Mouse (Mus musculus) neural tube, embryonic 12.5 days (tissue): ENCODE data around the gene Elf1. TPM values are rescaled to one million over a fixed set of nuclear protein-coding genes. Genes with fewer than 3 reads are reported as not detected.
"Not testable (repeated sequence)": the region's sequence is repeated elsewhere in the genome, so short reads cannot be mapped to it uniquely, and the experiment has no call there.

Source experiments
- ATAC-seq: fragments of 200-750 bp; cut with Nextera tagmentation; 2 replicates; pipeline ENCODE4 v1.8.0; 2017; ENCODE audit warnings: low read depth, mild to moderate bottlenecking, moderate TSS enrichment, moderate library complexity; ENCODE audit not compliant: low FRiP score
- H3K27ac ChIP-seq: fragments of 300-500 bp; sonication (generic); 2 replicates; pipeline ENCODE4 v1.5.1; 2016
- H3K27me3 ChIP-seq: fragments of 300-500 bp; sonication (generic); replicated peaks from 2 replicates; pipeline ENCODE4 v1.6.1; 2016; ENCODE audit warnings: mild to moderate bottlenecking
- H3K36me3 ChIP-seq: fragments of 300-500 bp; sonication (generic); 2 replicates; pipeline ENCODE4 v1.6.1; 2016; ENCODE audit warnings: mild to moderate bottlenecking
- H3K4me1 ChIP-seq: fragments of 300-500 bp; sonication (generic); 2 replicates; pipeline ENCODE4 v1.6.1; 2016
- H3K4me2 ChIP-seq: fragments of 300-500 bp; sonication (generic); replicated peaks from 2 replicates; pipeline ENCODE4 v1.6.1; 2016; ENCODE audit warnings: mild to moderate bottlenecking
- H3K4me3 ChIP-seq: fragments of 300-500 bp; sonication (generic); 2 replicates; pipeline ENCODE4 v1.5.1; 2016
- H3K9ac ChIP-seq: fragments of 300-500 bp; sonication (generic); 2 replicates; pipeline ENCODE4 v1.6.1; 2016; ENCODE audit warnings: mild to moderate bottlenecking
- H3K9me3 ChIP-seq: fragments of 300-500 bp; sonication (generic); 2 replicates; pipeline ENCODE4 v1.6.1; 2016; ENCODE audit warnings: mild to moderate bottlenecking
- WGBS: fragments of 180-500 bp; shearing (Covaris S2); methylation state at CpG from one replicate; pipeline ENCODE4 v1.1.7; 2016; 5-methylcytosine and 5-hydroxymethylcytosine counted together
- polyA plus RNA-seq: library from polyadenylated mRNA; unstranded; fragments of >200 nt; fragmentation: Nextera tagmentation; extraction: Ambion mirVana; gene quantifications from 2 replicates; pipeline ENCODE4 v1.2.1, GENCODE M21; 2016

The Elf1 gene
- 8.0 TPM in 2 replicates for polyA plus RNA-seq

DNA sequence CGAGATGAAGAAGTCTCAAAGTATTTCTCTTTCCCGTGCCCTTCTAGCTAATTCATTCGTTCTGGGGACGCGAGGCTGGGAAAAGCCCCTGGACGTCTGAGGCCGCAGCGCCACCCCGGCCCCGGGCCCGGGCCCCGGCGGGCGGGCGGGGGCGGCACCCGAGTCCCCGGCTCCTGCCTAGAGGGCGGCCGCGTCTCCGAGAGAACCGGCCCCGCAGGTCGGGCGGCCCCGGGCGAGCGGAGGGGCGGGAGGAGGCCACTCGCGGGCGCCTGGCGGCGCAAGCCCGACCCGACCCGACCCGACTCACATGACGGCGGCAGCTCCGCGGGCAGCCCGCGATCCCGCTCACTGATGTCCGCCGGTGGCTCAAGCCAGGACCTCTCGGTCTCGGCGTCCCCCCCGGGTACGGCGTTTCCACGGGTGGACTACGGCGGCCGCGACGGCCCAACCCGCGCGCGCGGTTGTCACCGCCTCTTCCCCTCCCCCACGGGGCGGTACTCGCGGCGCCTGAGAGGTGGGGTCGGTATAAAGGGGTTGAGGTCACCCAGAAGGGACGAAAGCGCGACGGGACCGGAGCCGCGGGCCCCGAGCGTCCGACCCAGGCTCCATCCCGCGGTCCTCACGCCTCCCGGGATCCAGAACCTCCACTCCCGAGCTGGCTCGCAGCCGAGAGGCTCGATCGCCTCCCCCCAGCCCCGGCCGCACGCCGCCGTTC lies at the start of gene Elf1:
Elf1 (plus strand) TSS at position 571 of the 715 bp plus-strand sequence.
- peak; percentile 83 for ATAC-seq
- H3K4me1 ChIP-seq = peaks cover 25% of the 10 kb centered on the region
- H3K4me2 ChIP-seq = peak within 1 kb of the TSS; percentile 62
- H3K4me3 ChIP-seq = peak within 1 kb of the TSS; percentile 90
- 0 out of 2 replicates have a peak, but pooled peaks cover 2% of the 10 kb centered on the region for H3K27me3 ChIP-seq
- H3K36me3 ChIP-seq = peaks cover 16% of the 10 kb centered on the region
- H3K27ac ChIP-seq = peak within 1 kb of the TSS; percentile 100
- no peaks in the 10 kb centered on the region for H3K9me3 ChIP-seq
- under 1% methylated on average over 78 of the region's 96 CpGs for WGBS
- H3K9ac ChIP-seq = peak within 1 kb of the TSS; percentile 95

DNA sequence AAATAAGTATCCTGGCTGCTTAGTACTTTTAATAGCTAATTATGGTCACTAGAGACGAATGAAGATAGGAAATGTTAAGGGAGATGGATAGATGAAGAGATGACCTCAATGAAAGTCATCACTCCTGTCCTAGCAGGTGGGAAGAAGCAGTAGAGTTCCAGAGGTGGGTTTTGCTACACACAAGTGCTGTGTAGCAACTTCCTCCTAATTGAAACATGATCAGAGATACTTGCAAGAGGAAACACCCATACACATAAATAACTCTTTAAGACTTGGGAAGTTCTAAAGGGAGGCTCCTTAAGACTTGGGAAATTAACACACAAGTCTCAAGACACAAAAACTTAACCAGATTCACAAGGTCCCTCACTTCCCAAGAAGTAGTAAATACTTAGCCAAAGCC lies 46.9 kb upstream of the Elf1 start:
- no peaks in the 10 kb centered on the region for H3K9me3 ChIP-seq
- H3K4me3 ChIP-seq = no peak overlapping the region
- H3K36me3 ChIP-seq = no peaks in the 10 kb centered on the region
- H3K4me1 ChIP-seq = no peaks in the 10 kb centered on the region
- 87% methylated on average over 1 of the region's 1 CpGs for WGBS
- no peak for ATAC-seq
- H3K9ac ChIP-seq = no peak overlapping the region
- H3K27me3 ChIP-seq = no peaks in the 10 kb centered on the region
- H3K27ac ChIP-seq = no peak overlapping the region
- H3K4me2 ChIP-seq = no peak overlapping the region

DNA sequence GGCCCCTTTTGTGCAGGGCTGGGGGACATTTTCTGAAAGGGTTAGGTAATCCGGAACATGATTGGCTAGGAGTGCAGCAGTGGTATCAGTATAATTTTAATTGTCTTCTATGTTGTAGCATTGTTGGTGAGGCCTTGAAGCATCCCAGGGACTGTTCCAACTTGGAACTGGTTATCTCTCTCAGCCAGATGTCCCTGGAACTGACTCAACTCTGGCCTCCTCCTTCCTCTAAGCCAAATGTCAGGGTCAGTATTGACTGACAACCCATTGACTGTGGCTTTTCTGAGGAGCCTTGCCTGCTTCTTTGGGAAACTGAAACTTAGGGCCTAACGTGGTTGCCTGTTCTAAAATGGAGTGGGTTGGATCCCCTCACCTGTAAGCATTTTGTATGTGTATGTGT lies 40.3 kb upstream of the Elf1 start:
- Histone ChIP-seq H3K9me3 (no peaks in the 10 kb centered on the region), H3K27ac (no peak overlapping the region), H3K4me2 (no peak overlapping the region), H3K4me3 (no peak overlapping the region), H3K27me3 (no peaks in the 10 kb centered on the region), H3K36me3 (no peaks in the 10 kb centered on the region), H3K4me1 (no peaks in the 10 kb centered on the region; the same call in 1 of the 2 replicates), H3K9ac (no peak overlapping the region)
- no peak for ATAC-seq
- 84% methylated on average over 2 of the region's 2 CpGs for WGBS

DNA sequence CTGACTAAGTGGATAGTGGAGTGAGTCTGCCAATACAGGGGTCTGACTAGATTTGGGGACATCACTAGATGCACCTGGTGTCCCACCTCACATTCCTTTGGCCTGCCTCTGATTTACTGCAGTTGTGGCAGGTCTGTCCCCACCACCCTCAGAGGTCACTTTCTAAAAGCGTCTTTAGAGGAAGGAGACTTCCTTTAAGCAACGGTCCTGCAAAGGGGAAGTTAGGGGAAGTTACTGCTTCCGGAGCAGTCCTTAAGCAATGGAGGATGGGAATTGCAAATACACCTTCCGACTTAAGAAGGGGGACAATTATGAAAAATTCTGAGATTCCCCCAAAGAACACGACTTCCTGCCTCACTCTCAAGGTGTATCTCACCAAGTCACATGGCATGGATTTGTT lies 39.6 kb upstream of the Elf1 start:
- 86% methylated on average over 5 of the region's 5 CpGs for WGBS
- no peaks in the 10 kb centered on the region; the same call in 1 of the 2 replicates for H3K4me1 ChIP-seq

DNA sequence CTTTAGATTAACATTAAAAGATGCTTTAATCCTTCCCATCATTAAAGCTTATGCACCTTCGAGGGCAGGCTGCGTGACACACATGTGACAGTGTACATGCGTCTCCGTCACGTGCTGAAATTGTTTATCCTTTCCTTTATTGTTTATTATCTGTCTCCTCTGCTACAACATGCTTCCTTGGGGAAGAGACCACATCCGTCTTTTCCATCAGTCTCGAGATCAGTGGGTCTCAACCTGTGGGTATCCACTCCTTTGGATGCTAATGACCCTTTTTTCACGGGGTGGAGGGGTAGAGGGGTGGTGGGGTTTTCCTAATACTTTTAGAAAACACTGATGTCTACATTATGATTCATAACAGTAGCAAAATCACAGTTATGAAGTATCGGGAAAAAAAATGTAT lies 36.4 kb upstream of the Elf1 start:
- H3K4me3 ChIP-seq = no peak overlapping the region
- WGBS = 85% methylated on average over 9 of the region's 9 CpGs

More for the DNA sequence above, 39.6 kb upstream of the Elf1 start:
- Histone ChIP-seq H3K27ac (no peak overlapping the region), H3K4me3 (no peak overlapping the region), H3K27me3 (no peaks in the 10 kb centered on the region), H3K36me3 (no peaks in the 10 kb centered on the region), H3K9ac (no peak overlapping the region), H3K9me3 (no peaks in the 10 kb centered on the region), H3K4me2 (no peak overlapping the region)
- no peak for ATAC-seq

DNA sequence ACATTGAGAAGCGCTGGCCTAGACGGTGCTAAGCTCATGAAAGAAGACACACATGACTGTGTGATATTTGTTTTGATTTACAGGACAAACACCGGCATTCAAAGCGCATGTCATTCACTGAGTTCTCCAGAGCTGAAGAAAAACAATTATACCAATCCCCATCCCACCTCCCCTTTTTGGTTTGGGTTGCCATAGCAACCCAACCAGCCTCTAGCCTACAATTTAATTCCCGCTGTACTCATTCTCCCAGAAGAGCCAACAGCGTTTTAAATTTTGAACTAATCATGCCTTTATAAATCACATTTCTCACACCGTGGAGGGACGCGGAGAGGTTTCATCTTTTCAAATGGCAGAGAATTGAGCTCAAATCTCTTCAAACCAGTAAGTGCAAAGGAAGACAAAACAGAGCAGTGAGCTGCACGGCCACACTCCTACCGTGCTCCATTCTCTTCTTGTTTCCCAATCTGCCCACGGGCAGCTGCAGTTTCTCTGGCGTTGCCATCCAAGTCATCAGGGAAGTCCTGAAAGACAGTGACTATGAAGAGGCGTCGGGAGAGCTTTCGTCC lies 35.9 kb upstream of the Elf1 start:
- Histone ChIP-seq H3K27ac (no peak overlapping the region), H3K4me1 (no peaks in the 10 kb centered on the region; the same call in 1 of the 2 replicates), H3K9me3 (no peaks in the 10 kb centered on the region), H3K36me3 (no peaks in the 10 kb centered on the region), H3K9ac (no peak overlapping the region), H3K4me2 (peak overlapping the region; percentile 48), H3K27me3 (no peaks in the 10 kb centered on the region), H3K4me3 (no peak overlapping the region)
- peak; percentile 80 for ATAC-seq
- WGBS = 30% methylated on average over 16 of the region's 16 CpGs

More for the DNA sequence above, 36.4 kb upstream of the Elf1 start:
- Histone ChIP-seq H3K27me3 (no peaks in the 10 kb centered on the region), H3K9ac (no peak overlapping the region), H3K9me3 (no peaks in the 10 kb centered on the region), H3K27ac (no peak overlapping the region), H3K36me3 (no peaks in the 10 kb centered on the region), H3K4me1 (no peaks in the 10 kb centered on the region; the same call in 1 of the 2 replicates), H3K4me2 (peak overlapping the region; percentile 48)
- ATAC-seq = peak; percentile 31; the same call in 1 of the 2 replicates

DNA sequence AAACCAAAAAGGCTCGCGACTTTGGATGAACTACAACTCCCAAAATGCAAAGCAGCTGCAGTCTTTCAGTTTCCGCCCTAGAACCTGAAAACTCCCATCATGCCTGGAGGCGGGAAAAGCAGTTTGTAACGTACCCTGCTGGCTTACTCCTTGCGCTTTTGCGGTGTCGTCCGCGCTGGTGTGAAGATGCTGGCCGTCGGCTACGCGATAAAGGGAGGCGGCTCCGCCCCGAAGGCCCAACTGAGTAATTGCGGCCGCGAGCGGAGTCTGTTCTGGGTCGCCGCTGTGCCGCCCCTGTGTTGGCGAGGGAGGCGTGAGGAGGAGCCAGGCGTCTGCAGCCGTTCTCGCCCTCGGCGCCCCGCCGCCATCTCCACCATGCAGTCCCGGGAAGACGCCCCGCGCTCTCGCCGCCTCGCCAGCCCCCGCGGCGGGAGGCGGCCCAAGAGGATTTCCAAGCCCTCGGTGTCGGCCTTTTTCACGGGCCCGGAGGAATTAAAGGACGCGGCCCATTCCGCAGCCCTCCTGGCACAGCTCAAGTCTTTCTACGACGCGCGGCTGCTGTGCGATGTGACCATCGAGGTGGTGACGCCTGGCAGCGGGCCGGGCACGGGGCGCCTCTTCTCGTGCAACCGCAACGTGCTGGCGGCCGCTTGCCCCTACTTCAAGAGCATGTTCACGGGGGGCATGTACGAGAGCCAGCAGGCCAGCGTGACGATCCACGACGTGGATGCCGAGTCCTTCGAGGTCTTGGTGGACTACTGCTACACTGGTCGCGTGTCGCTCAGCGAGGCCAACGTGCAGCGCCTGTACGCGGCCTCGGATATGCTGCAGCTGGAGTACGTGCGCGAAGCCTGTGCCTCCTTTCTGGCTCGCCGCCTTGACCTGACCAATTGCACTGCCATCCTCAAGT lies 29.1 kb upstream of the Elf1 start, which contains the start of gene Kbtbd6:
Kbtbd6 (plus strand) TSS at position 155 of the 910 bp plus-strand sequence.
- Histone ChIP-seq H3K4me2 (peak within 1 kb of the TSS; percentile 68), H3K9ac (peak within 1 kb of the TSS; percentile 57), H3K4me3 (peak within 1 kb of the TSS; percentile 55)
- H3K9me3 ChIP-seq, H3K27me3 ChIP-seq, H3K36me3 ChIP-seq, H3K4me1 ChIP-seq, H3K27ac ChIP-seq: not testable (repeated sequence)
- WGBS = 23% methylated on average over 45 of the region's 89 CpGs
- ATAC-seq = peak; percentile 88

DNA sequence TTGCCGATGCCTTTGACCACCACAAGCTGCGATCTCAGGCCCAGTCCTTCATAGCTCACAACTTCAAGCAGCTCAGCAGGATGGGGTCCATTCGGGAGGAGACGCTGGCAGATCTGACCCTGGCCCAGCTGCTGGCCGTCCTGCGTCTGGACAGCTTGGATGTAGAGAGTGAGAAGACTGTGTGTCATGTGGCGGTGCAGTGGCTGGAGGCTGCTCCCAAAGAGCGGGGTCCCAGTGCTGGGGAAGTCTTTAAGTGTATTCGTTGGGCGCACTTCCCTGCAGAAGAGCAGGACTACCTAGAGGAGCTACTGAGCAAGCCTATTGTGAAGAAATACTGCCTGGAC lies 28.4 kb upstream of the Elf1 start:
- not testable (repeated sequence) for H3K4me2 ChIP-seq, H3K27ac ChIP-seq, H3K36me3 ChIP-seq, H3K27me3 ChIP-seq, H3K4me1 ChIP-seq, H3K9ac ChIP-seq, H3K4me3 ChIP-seq, H3K9me3 ChIP-seq
- WGBS = 93% methylated on average over 7 of the region's 10 CpGs
- peak; percentile 26; the same call in 1 of the 2 replicates for ATAC-seq

DNA sequence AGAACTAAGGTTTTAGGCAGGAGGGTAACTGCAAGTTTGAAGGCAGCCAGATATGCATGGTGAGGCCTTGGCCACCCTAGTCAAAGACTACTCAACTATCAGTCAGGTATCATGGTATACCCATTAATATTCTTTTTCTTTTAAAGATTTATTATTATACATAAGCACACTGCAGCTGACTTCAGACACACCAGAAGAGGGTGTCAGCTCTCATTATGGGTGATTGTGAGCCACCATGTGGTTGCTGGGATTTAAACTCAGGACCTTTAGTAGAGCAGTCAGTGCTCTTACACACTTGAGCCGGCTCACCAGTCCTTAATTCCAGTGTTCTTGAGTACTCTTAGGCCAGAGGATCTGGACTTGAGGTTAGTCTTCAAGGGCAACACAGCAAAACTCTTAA lies 20.6 kb upstream of the Elf1 start:
- H3K4me2 ChIP-seq = no peak overlapping the region
- H3K27ac ChIP-seq = no peak overlapping the region
- H3K27me3 ChIP-seq = no peaks in the 10 kb centered on the region
- ATAC-seq = no peak
- 90% methylated on average over 1 of the region's 1 CpGs for WGBS
- H3K4me3 ChIP-seq = no peak overlapping the region
- no peaks in the 10 kb centered on the region for H3K9me3 ChIP-seq
- H3K4me1 ChIP-seq = no peaks in the 10 kb centered on the region
- H3K36me3 ChIP-seq = peaks cover 39% of the 10 kb centered on the region
- no peak overlapping the region for H3K9ac ChIP-seq

DNA sequence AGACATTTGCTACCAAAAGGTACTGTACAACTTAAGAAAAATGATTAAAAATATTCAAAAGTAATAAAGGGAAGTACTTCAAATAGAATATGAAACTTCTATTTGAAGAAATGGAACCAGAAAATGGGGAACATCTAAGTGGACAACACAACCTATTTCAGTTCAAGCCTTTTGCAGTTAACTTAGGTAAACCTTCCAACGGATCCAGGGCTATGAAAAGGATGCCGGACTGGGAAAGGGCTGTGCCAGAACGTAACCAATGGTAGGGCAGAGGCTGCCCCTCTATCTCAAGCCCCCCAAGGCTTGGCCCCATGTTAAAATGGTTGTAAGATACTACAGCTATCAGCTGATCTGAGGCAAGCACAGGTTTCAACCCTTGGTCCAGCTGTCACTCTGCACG lies 20.0 kb upstream of the Elf1 start:
- no peaks in the 10 kb centered on the region for H3K27me3 ChIP-seq
- H3K36me3 ChIP-seq = peaks cover 43% of the 10 kb centered on the region
- no peak overlapping the region for H3K9ac ChIP-seq
- no peaks in the 10 kb centered on the region for H3K4me1 ChIP-seq
- ATAC-seq = no peak
- no peak overlapping the region for H3K27ac ChIP-seq
- no peaks in the 10 kb centered on the region for H3K9me3 ChIP-seq
- no peak overlapping the region for H3K4me3 ChIP-seq
- WGBS = 96% methylated on average over 4 of the region's 4 CpGs
- H3K4me2 ChIP-seq = no peak overlapping the region

DNA sequence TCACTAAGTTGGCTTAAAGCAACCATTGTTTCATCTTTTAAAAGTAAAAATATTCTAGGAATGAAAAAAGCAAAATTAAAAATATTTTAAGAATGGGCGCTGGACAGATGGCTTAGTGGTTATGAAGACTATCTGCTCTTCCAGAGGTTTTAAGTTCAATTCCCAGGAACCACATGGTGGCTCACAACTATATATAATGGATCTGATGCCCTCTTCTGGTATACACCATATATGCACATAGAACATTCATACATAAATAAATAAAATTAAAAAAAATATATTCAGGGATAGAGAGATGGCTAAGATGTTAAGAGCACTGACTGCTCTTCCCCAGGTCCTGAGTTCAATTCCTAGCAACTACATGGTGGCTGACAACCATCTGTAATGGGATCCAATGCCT lies 15.4 kb upstream of the Elf1 start:
- WGBS = 90% methylated on average over 1 of the region's 1 CpGs
- peaks cover 74% of the 10 kb centered on the region for H3K36me3 ChIP-seq
- ATAC-seq = no peak
- H3K4me3 ChIP-seq = no peak overlapping the region
- H3K9ac ChIP-seq = no peak overlapping the region
- H3K9me3 ChIP-seq = no peaks in the 10 kb centered on the region
- H3K27me3 ChIP-seq = no peaks in the 10 kb centered on the region
- H3K4me1 ChIP-seq = no peaks in the 10 kb centered on the region
- H3K4me2 ChIP-seq = no peak overlapping the region
- no peak overlapping the region for H3K27ac ChIP-seq

DNA sequence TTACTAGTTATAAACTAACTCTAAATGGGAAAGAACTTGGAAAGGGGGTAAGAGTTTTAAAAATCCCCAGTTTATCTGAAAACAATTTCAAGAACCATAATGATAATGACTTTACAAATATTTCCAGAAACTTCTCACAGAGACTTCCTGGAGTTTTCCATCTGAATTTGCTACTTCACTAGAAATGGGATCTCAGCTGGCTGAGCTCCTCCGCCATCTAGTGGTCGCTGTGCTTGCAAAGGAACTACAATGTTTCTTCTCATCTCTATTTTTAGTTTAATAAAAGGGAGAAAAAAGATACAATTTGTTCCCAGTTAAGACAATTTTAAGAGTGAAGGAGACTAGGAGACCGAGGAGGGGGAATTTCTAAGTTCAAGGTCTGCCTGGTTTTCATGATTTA lies 13.4 kb upstream of the Elf1 start:
- Histone ChIP-seq H3K4me3 (no peak overlapping the region), H3K27me3 (no peaks in the 10 kb centered on the region), H3K27ac (no peak overlapping the region), H3K4me2 (no peak overlapping the region), H3K4me1 (no peaks in the 10 kb centered on the region), H3K9me3 (no peaks in the 10 kb centered on the region), H3K9ac (no peak overlapping the region), H3K36me3 (peaks cover 73% of the 10 kb centered on the region)
- no peak for ATAC-seq
- WGBS = 36% methylated on average over 3 of the region's 3 CpGs
